Mouse (Mus musculus) forebrain, embryonic 12.5 days (tissue): ENCODE results near the gene Rinl. TPM values are rescaled to one million over a fixed set of nuclear protein-coding genes. Genes with fewer than 3 reads are reported as not detected.

Experiments
- ATAC-seq: fragments of 200-750 bp; cut with Nextera tagmentation; 2 replicates; pipeline ENCODE4 v1.8.0; 2017; ENCODE audit warnings: moderate TSS enrichment; ENCODE audit not compliant: low FRiP score
- H3K27ac ChIP-seq: fragments of 300-500 bp; sonication (generic); 2 replicates; pipeline ENCODE4 v1.5.1; 2016; ENCODE audit warnings: mild to moderate bottlenecking
- H3K27me3 ChIP-seq: fragments of 300-500 bp; sonication (generic); 2 replicates; pipeline ENCODE4 v1.6.1; 2016; ENCODE audit warnings: mild to moderate bottlenecking
- H3K36me3 ChIP-seq: fragments of 300-500 bp; sonication (generic); replicated peaks from 2 replicates; pipeline ENCODE4 v1.6.1; 2016; ENCODE audit warnings: mild to moderate bottlenecking
- H3K4me1 ChIP-seq: fragments of 300-500 bp; sonication (generic); 2 replicates; pipeline ENCODE4 v1.6.1; 2016
- H3K4me2 ChIP-seq: fragments of 300-500 bp; sonication (generic); 2 replicates; pipeline ENCODE4 v1.6.1; 2016; ENCODE audit warnings: mild to moderate bottlenecking, moderate library complexity
- H3K4me3 ChIP-seq: fragments of 300-500 bp; sonication (generic); replicated peaks from 2 replicates; pipeline ENCODE4 v1.5.1; 2016; ENCODE audit warnings: mild to moderate bottlenecking
- H3K9ac ChIP-seq: fragments of 300-500 bp; sonication (generic); 2 replicates; pipeline ENCODE4 v1.6.1; 2016; ENCODE audit warnings: mild to moderate bottlenecking
- H3K9me3 ChIP-seq: fragments of 300-500 bp; sonication (generic); 2 replicates; pipeline ENCODE4 v1.6.1; 2016
- WGBS: fragments of 180-500 bp; shearing (Covaris S2); methylation state at CpG from one replicate; pipeline ENCODE4 v1.1.7; 2016; 5-methylcytosine and 5-hydroxymethylcytosine counted together
- polyA plus RNA-seq: library from polyadenylated mRNA; unstranded; fragments of >200 nt; fragmentation: Nextera tagmentation; extraction: Ambion mirVana; gene quantifications from 2 replicates; pipeline ENCODE4 v1.2.1, GENCODE M21; 2016

Rinl gene
- polyA plus RNA-seq, 1 experiment from 2014 or later = 2.5 TPM

- no peaks in the 10 kb centered on the region for H3K27me3 ChIP-seq
- H3K4me2 ChIP-seq = no peak overlapping the region
- ATAC-seq = no peak
- peaks cover 29% of the 10 kb centered on the region for H3K36me3 ChIP-seq
- peaks cover 2% of the 10 kb centered on the region; the same call in 1 of the 2 replicates for H3K4me1 ChIP-seq
- no peak overlapping the region for H3K4me3 ChIP-seq
- no peak overlapping the region for H3K27ac ChIP-seq
- 80% methylated on average over 5 of the region's 5 CpGs for WGBS
- H3K9ac ChIP-seq = no peak overlapping the region
- no peaks in the 10 kb centered on the region for H3K9me3 ChIP-seq
These were observed 3.6 kb upstream of the Rinl start for GRCm38 (mm10) chr7:28785161-28785560.

- no peak overlapping the region for H3K27ac ChIP-seq
- H3K4me3 ChIP-seq = no peak overlapping the region
- peaks cover 26% of the 10 kb centered on the region for H3K36me3 ChIP-seq
- H3K9ac ChIP-seq = no peak overlapping the region
- no peak for ATAC-seq
- no peak overlapping the region for H3K4me2 ChIP-seq
- H3K27me3 ChIP-seq = no peaks in the 10 kb centered on the region
- H3K4me1 ChIP-seq = no peaks in the 10 kb centered on the region
- WGBS = 92% methylated on average over 9 of the region's 9 CpGs
- H3K9me3 ChIP-seq = no peaks in the 10 kb centered on the region
These were observed 885 bp upstream of the Rinl start for GRCm38 (mm10) chr7:28787884-28788283.

DNA sequence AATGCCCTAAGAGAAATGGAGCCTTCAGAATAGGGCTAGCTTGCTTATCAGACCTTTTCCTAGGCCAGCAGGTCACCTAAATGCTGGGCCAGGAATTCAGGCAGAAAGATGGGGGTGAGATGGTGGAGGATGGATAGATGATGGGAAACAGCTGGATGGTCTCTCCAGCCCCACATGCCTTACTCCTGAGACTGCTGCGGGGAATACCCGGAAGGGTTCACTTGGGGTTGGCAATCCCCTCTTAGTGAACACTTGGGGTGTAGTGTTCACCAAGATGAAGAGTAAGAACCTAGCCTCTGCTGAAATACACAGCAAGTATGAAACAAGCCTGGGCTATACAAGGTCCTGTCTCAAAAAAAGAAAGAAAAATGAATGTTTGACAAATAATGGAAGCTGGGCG, 466 bp downstream of the Rinl start:
- H3K4me2 ChIP-seq = no peak overlapping the region
- peaks cover 23% of the 10 kb centered on the region for H3K36me3 ChIP-seq
- WGBS = 83% methylated on average over 3 of the region's 3 CpGs
- no peaks in the 10 kb centered on the region for H3K9me3 ChIP-seq
- ATAC-seq = no peak
- H3K4me3 ChIP-seq = no peak overlapping the region
- no peaks in the 10 kb centered on the region for H3K27me3 ChIP-seq
- no peaks in the 10 kb centered on the region for H3K4me1 ChIP-seq
- no peak overlapping the region for H3K9ac ChIP-seq
- no peak overlapping the region for H3K27ac ChIP-seq

GRCm38 (mm10) chr7:28790066-28790806, 1.5 kb downstream of the Rinl start:
- H3K4me2 ChIP-seq = no peak overlapping the region
- H3K9me3 ChIP-seq = no peaks in the 10 kb centered on the region
- H3K4me1 ChIP-seq = no peaks in the 10 kb centered on the region
- no peak overlapping the region for H3K4me3 ChIP-seq
- WGBS = 51% methylated on average over 8 of the region's 8 CpGs
- no peak overlapping the region for H3K27ac ChIP-seq
- H3K36me3 ChIP-seq = peaks cover 22% of the 10 kb centered on the region
- no peak overlapping the region for H3K9ac ChIP-seq
- peaks cover 3% of the 10 kb centered on the region; the same call in 1 of the 2 replicates for H3K27me3 ChIP-seq
- no peak for ATAC-seq

DNA sequence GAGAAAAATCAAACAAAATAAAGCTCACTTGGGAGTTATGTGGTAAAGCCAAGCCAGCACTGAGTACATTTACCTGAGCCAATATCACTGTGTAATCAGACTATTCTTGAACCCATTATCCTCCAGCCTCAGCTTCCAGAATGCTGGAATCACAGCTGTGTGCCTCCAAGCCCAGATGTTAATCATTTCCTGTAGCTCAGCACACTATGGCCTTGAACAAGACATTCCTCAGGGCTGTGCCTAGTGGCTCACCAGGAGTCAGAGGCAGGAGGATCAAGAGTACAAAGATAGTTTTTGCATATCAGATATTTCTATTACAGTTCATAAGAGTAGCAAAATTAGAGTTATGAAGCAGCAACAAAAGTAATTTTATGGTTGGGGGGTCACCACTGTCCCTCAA, 2.9 kb downstream of the Rinl start:
- no peak overlapping the region for H3K4me3 ChIP-seq
- no peak overlapping the region for H3K27ac ChIP-seq
- H3K9me3 ChIP-seq = no peaks in the 10 kb centered on the region
- ATAC-seq = no peak
- peaks cover 5% of the 10 kb centered on the region; the same call in 1 of the 2 replicates for H3K4me1 ChIP-seq
- no peak overlapping the region for H3K9ac ChIP-seq
- peaks cover 9% of the 10 kb centered on the region; the same call in 1 of the 2 replicates for H3K36me3 ChIP-seq
- peaks cover 3% of the 10 kb centered on the region; the same call in 1 of the 2 replicates for H3K27me3 ChIP-seq
- H3K4me2 ChIP-seq = no peak overlapping the region

- H3K27ac ChIP-seq = no peak overlapping the region
- ATAC-seq = no peak
- no peak overlapping the region for H3K4me2 ChIP-seq
- no peak overlapping the region for H3K4me3 ChIP-seq
- H3K4me1 ChIP-seq = peaks cover 8% of the 10 kb centered on the region; the same call in 1 of the 2 replicates
- peaks cover 3% of the 10 kb centered on the region; the same call in 1 of the 2 replicates for H3K27me3 ChIP-seq
- WGBS = 84% methylated on average over 14 of the region's 14 CpGs
- H3K36me3 ChIP-seq = peaks cover 4% of the 10 kb centered on the region; the same call in 1 of the 2 replicates
- H3K9me3 ChIP-seq = no peaks in the 10 kb centered on the region
- H3K9ac ChIP-seq = no peak overlapping the region
These were observed 3.8 kb downstream of the Rinl start for GRCm38 (mm10) chr7:28792391-28793185.

GRCm38 (mm10) chr7:28793834-28794233, 5.1 kb downstream of the Rinl start:
- Histone ChIP-seq H3K9me3 (no peaks in the 10 kb centered on the region), H3K4me3 (no peak overlapping the region), H3K9ac (no peak overlapping the region), H3K27ac (no peak overlapping the region), H3K4me2 (no peak overlapping the region), H3K4me1 (peaks cover 8% of the 10 kb centered on the region; the same call in 1 of the 2 replicates), H3K36me3 (no peaks in the 10 kb centered on the region), H3K27me3 (peaks cover 3% of the 10 kb centered on the region; the same call in 1 of the 2 replicates)
- 29% methylated on average over 2 of the region's 2 CpGs for WGBS
- ATAC-seq = no peak

GRCm38 (mm10) chr7:28794496-28794895, 5.7 kb downstream of the Rinl start:
- ATAC-seq = no peak
- 90% methylated on average over 3 of the region's 3 CpGs for WGBS

GRCm38 (mm10) chr7:28795832-28796231, 7.1 kb downstream of the Rinl start:
- Histone ChIP-seq H3K27me3 (peaks cover 3% of the 10 kb centered on the region; the same call in 1 of the 2 replicates), H3K27ac (no peak overlapping the region), H3K4me3 (no peak overlapping the region), H3K9ac (no peak overlapping the region), H3K4me2 (no peak overlapping the region), H3K36me3 (no peaks in the 10 kb centered on the region), H3K9me3 (no peaks in the 10 kb centered on the region), H3K4me1 (peaks cover 8% of the 10 kb centered on the region; the same call in 1 of the 2 replicates)
- no peak for ATAC-seq
- WGBS = 84% methylated on average over 15 of the region's 15 CpGs

More at GRCm38 (mm10) chr7:28794496-28794895, 5.7 kb downstream of the Rinl start:
- H3K4me3 ChIP-seq = no peak overlapping the region
- no peaks in the 10 kb centered on the region for H3K36me3 ChIP-seq
- H3K9ac ChIP-seq = no peak overlapping the region
- no peak overlapping the region for H3K4me2 ChIP-seq
- H3K27ac ChIP-seq = no peak overlapping the region
- no peaks in the 10 kb centered on the region for H3K9me3 ChIP-seq
- peaks cover 3% of the 10 kb centered on the region; the same call in 1 of the 2 replicates for H3K27me3 ChIP-seq
- H3K4me1 ChIP-seq = peaks cover 8% of the 10 kb centered on the region; the same call in 1 of the 2 replicates

DNA sequence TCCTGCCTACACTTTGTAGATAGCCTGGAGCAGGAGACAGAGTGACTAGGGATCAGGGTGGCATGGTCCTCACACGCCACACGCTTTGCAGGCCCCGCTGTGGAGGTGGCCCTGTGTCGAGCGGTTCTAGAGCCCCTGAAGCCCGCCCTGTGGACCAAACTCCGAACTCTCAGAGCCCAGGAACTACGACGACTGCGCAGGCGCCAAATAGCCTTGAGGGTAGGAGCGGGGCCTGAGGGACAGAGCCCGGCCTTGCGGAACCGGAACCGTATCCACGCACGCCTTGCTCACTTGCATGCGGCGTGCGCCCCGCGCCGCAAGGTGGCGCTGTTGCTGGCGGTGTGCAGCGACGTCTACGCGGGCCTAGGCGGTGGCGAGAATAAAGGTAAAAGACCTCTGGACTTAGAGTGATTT, 7.8 kb downstream of the Rinl start:
- 17% methylated on average over 32 of the region's 32 CpGs for WGBS
- H3K4me2 ChIP-seq = peak overlapping the region; percentile 45
- peak; percentile 67 for ATAC-seq
- peaks cover 3% of the 10 kb centered on the region; the same call in 1 of the 2 replicates for H3K27me3 ChIP-seq
- H3K36me3 ChIP-seq = no peaks in the 10 kb centered on the region
- no peak overlapping the region for H3K27ac ChIP-seq
- H3K9ac ChIP-seq = no peak overlapping the region; the same call in none of the 2 replicates
- peak overlapping the region; percentile 23 for H3K4me3 ChIP-seq
- H3K9me3 ChIP-seq = no peaks in the 10 kb centered on the region
- H3K4me1 ChIP-seq = peaks cover 10% of the 10 kb centered on the region; the same call in 1 of the 2 replicates

DNA sequence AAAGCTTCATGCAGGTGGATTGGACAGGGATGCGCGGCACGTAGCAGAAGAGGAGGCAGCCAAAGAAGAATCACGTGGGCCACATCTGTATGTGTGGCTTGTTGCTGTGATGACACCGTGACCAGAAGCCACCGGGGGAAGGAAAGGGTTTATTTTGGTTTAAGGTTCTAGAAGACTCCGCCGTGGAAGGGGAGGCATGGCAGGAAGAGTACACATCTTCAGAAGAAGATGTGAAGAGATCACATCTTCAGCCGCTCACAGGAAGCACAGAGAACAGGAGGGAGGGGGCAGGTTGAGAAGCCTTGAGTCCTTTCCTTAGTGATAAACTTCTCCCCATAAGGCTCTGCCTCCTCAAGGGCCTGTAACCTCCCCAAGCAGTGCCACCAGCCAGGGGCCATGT, 11.2 kb downstream of the Rinl start:
- Histone ChIP-seq H3K4me2 (no peak overlapping the region), H3K36me3 (no peaks in the 10 kb centered on the region), H3K27me3 (no peaks in the 10 kb centered on the region), H3K9me3 (no peaks in the 10 kb centered on the region), H3K4me3 (no peak overlapping the region), H3K9ac (no peak overlapping the region), H3K27ac (no peak overlapping the region), H3K4me1 (peaks cover 31% of the 10 kb centered on the region)
- WGBS = 92% methylated on average over 9 of the region's 9 CpGs
- no peak for ATAC-seq

GRCm38 (mm10) chr7:28801451-28801850, 12.7 kb downstream of the Rinl start:
- WGBS = 75% methylated on average over 3 of the region's 3 CpGs
- Histone ChIP-seq H3K4me3 (no peak overlapping the region), H3K9me3 (no peaks in the 10 kb centered on the region), H3K9ac (no peak overlapping the region), H3K27me3 (no peaks in the 10 kb centered on the region), H3K4me1 (peaks cover 29% of the 10 kb centered on the region), H3K36me3 (no peaks in the 10 kb centered on the region), H3K4me2 (no peak overlapping the region), H3K27ac (no peak overlapping the region)
- ATAC-seq = no peak
